Mouse (Mus musculus) midbrain, embryonic 15.5 days (tissue): ENCODE measurements around the gene Senp7. TPM values are rescaled to one million over a fixed set of nuclear protein-coding genes. Genes with fewer than 3 reads are reported as not detected.
"Not testable (repeated sequence)": the region's sequence is repeated elsewhere in the genome, so short reads cannot be mapped to it uniquely, and the experiment has no call there.

Experiments
- ATAC-seq: fragments of 200-750 bp; cut with Nextera tagmentation; replicated peaks from 2 replicates; pipeline ENCODE4 v1.8.0; 2017; ENCODE audit warnings: moderate TSS enrichment
- H3K27ac ChIP-seq: fragments of 300-500 bp; sonication (generic); 2 replicates; pipeline ENCODE4 v1.5.1; 2015; ENCODE audit warnings: mild to moderate bottlenecking, inconsistent platforms
- H3K27me3 ChIP-seq: fragments of 300-500 bp; sonication (generic); replicated peaks from 2 replicates; pipeline ENCODE4 v1.6.1; 2015; ENCODE audit warnings: inconsistent platforms
- H3K36me3 ChIP-seq: fragments of 300-500 bp; sonication (generic); replicated peaks from 2 replicates; pipeline ENCODE4 v1.6.1; 2015; ENCODE audit warnings: inconsistent platforms
- H3K4me1 ChIP-seq: fragments of 300-500 bp; sonication (generic); 2 replicates; pipeline ENCODE4 v1.6.1; 2015; ENCODE audit warnings: inconsistent platforms
- H3K4me2 ChIP-seq: fragments of 300-500 bp; sonication (generic); 2 replicates; pipeline ENCODE4 v1.6.1; 2015; ENCODE audit warnings: inconsistent platforms, mild to moderate bottlenecking, moderate library complexity
- H3K4me3 ChIP-seq: fragments of 300-500 bp; sonication (generic); 2 replicates; pipeline ENCODE4 v1.5.1; 2015; ENCODE audit warnings: mild to moderate bottlenecking, inconsistent platforms
- H3K9ac ChIP-seq: fragments of 300-500 bp; sonication (generic); 2 replicates; pipeline ENCODE4 v1.6.1; 2015; ENCODE audit warnings: mild to moderate bottlenecking, inconsistent platforms
- H3K9me3 ChIP-seq: fragments of 300-500 bp; sonication (generic); 2 replicates; pipeline ENCODE4 v1.6.1; 2016; ENCODE audit warnings: inconsistent platforms
- WGBS: fragments of 180-500 bp; shearing (Covaris S2); methylation state at CpG from one replicate; pipeline ENCODE4 v1.1.7; 2015; ENCODE audit warnings: mixed read lengths; 5-methylcytosine and 5-hydroxymethylcytosine counted together
- polyA plus RNA-seq: library from polyadenylated mRNA; unstranded; fragments of >200 nt; fragmentation: Nextera tagmentation; extraction: Ambion mirVana; gene quantifications from 2 replicates; pipeline ENCODE4 v1.2.1, GENCODE M21; 2015

The Senp7 gene
- polyA plus RNA-seq, 1 experiment from 2014 or later = 59.3 TPM

DNA sequence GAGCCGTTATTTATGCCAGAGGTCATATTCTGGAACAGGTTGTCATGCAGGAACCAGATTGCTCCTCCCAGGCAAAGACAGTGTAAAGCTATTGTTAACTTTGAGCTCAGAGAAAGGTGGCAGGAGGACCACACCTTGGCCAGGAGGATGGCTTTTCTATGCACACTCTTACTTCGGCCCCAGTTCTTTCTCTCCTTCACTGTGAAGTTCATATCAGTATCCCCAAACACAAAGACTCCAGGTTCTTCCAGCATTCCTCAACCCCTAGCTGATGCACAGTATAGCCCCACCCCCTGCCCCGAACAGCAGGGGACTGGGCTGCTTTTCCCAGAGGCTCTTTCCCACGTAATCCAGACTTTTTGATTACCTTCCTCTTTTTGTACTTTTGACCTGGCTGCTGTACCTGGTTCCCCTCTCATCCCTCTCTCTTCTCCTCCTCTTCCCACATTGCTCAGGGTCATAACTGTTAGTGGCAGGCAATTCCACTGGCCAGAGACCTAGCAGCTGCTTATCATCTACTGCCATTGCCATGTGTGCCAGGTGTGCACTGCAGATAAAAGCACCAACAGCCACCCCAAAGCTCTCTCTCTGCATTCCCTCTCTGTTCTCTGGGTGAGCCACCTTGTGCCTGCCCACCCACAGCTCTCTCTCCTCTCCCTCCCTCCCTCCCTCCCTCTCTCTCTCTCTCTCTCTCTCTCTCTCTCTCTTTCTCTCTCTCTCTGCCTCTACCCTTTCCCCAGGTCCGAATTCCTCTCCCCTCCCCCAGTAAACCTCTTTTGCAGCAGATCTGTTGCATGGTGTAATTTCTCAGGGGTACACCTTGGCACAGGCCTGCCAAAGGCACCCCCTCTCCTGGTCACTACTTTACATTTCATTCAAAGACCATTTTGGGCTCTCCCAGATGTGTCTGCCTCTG, 23.4 kb downstream of the Senp7 start:
- Histone ChIP-seq H3K4me1 (peaks cover 5% of the 10 kb centered on the region), H3K4me2 (no peak overlapping the region), H3K4me3 (no peak overlapping the region), H3K9ac (no peak overlapping the region), H3K36me3 (no peaks in the 10 kb centered on the region), H3K27me3 (no peaks in the 10 kb centered on the region), H3K9me3 (no peaks in the 10 kb centered on the region), H3K27ac (no peak overlapping the region)
- ATAC-seq = no peak
- 53% methylated on average over 5 of the region's 5 CpGs for WGBS

DNA sequence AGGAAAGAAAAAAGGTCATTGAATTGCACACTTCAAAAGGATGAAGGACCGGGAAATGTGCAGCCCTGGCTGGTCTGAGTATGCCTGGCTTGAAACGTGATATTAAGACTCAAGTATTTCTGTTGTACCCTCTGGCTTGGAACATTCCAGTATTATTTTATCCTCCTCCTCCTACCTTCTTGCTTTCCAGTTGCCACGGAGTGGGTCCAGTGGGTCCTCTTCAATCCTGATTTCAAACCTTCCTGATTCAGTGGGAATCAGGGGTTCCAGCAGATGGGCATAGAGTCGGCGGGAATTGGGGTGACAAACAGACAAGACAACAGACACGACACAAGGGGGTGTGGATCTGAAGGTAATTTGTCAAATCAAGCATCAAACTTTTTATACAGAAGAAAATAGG, 24.4 kb downstream of the Senp7 start:
- Histone ChIP-seq H3K4me2 (no peak overlapping the region), H3K9me3 (no peaks in the 10 kb centered on the region), H3K27ac (no peak overlapping the region), H3K4me1 (peaks cover 12% of the 10 kb centered on the region), H3K27me3 (no peaks in the 10 kb centered on the region), H3K9ac (no peak overlapping the region), H3K36me3 (no peaks in the 10 kb centered on the region), H3K4me3 (no peak overlapping the region)
- WGBS = 82% methylated on average over 6 of the region's 6 CpGs
- no peak for ATAC-seq

DNA sequence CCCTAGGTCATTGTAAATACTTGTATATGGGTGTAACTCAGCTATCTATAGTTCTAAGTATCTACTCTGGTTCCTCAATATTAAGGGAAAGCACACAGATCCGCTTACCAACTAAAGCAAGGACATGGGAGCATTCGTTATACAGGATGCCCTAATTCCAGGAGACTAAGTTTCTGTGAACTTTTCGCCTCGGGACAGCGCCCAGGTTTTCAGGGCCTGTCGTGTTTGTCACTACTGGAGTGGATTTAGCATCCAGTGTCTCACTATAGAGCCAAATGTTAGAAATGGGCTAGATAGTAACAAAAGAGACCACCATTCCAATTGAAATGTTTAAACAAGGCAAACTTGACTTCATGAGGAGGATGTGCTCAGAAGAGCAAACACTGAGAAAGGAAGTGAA, 25.0 kb downstream of the Senp7 start:
- ATAC-seq, H3K27ac ChIP-seq, H3K27me3 ChIP-seq, H3K4me2 ChIP-seq, H3K4me3 ChIP-seq, H3K36me3 ChIP-seq, H3K9ac ChIP-seq, H3K9me3 ChIP-seq: not testable (repeated sequence)
- WGBS = 94% methylated on average over 6 of the region's 6 CpGs
- peaks cover 12% of the 10 kb centered on the region for H3K4me1 ChIP-seq

DNA sequence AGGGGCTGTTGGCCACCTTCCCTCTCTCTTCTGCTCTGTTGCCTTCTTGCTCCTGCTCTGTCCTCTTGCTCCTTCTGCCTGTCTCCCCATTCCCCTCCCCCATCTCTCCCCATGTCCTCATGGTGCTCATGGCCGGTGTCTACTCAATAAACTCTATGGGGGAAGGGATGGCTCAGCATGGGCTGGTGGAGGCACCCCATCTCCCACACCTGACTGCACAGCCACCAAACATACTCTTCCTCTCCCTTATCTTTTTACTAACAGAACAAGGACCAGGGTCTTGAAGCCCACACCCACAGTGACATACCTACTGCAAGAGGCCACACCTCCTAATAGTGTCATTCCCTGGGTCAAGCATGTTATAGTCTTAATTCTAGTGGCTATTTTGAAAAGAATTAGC, 26.0 kb downstream of the Senp7 start:
- Histone ChIP-seq H3K9me3 (no peaks in the 10 kb centered on the region), H3K4me3 (no peak overlapping the region), H3K9ac (no peak overlapping the region), H3K4me1 (peaks cover 12% of the 10 kb centered on the region), H3K4me2 (no peak overlapping the region), H3K27me3 (no peaks in the 10 kb centered on the region), H3K36me3 (no peaks in the 10 kb centered on the region), H3K27ac (no peak overlapping the region)
- peak; percentile 12; the same call in 1 of the 2 replicates for ATAC-seq
- 87% methylated on average over 1 of the region's 1 CpGs for WGBS

DNA sequence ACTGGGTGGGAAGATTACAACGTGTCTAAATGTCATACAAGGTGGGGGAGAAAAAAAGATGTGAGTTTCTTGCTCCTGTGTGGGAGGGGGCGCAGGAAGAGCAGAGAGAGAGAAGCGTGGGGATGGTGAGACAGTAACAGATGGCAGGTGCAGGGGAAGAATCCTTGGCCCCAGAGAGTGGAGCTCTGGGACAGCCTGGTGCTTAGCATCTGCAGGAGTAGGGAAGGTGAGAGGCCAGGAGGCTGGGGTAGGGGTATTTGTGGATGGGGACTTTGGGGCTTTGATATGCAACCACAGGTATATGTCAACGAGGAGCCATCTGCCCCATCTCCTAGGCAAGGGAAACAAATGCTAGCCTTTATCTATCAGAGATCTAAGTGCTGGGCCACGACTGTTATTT, 26.4 kb downstream of the Senp7 start:
- peaks cover 12% of the 10 kb centered on the region for H3K4me1 ChIP-seq
- H3K9me3 ChIP-seq = no peaks in the 10 kb centered on the region
- peak overlapping the region; percentile 100 for H3K27ac ChIP-seq
- H3K4me2 ChIP-seq = peak overlapping the region; percentile 59; the same call in 1 of the 2 replicates
- WGBS = 79% methylated on average over 5 of the region's 5 CpGs
- ATAC-seq = peak; percentile 38
- no peak overlapping the region for H3K9ac ChIP-seq
- H3K4me3 ChIP-seq = peak overlapping the region; percentile 75; the same call in 1 of the 2 replicates
- H3K36me3 ChIP-seq = no peaks in the 10 kb centered on the region
- H3K27me3 ChIP-seq = no peaks in the 10 kb centered on the region

DNA sequence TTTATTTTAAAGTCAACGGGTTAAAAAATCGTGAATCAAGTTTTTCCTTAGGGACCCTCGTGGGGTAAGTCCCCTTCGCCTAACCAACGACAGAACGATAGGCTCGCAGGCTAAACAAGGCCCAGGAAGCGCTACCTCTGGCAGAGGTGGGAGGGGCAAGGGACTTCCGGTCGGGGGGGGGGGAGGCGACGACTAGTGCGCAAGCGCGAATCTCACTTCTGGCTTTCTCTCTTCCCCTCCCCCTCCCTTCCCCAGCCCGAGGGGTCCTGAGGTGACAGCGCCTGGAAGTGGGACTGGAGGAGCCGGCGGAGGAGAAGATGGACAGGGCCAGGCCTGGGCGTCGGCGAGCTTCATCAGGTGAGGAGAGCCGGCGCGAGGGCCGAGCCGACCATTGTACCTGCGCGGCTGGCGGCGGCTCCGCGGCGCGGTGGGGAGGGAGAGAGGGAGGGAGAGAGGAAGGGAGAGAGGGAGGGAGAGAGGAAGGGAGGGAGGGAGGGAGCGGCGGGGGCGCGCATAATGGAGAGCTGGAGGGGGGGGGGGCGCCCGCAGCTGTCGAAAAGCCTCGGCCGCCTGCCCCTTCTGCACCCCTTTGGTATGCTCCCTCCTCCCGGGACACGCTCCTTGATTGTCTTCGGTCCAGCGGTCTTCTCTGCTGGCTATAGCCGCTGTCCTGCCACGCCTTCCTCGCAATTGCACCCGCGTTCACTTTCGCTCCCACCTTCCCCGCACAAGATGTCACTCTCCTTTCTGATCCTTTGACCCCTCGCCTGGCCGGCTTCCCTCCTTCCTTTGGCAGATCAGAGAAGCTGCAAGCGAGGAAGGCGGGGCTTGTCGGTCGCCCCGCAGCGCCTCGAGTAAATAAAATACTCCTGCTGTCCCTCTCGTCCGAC, 27.3 kb downstream of the Senp7 start:
- no peaks in the 10 kb centered on the region for H3K9me3 ChIP-seq
- no peaks in the 10 kb centered on the region for H3K27me3 ChIP-seq
- peak; percentile 94 for ATAC-seq
- H3K9ac ChIP-seq = peak overlapping the region; percentile 71
- WGBS = 1% methylated on average over 40 of the region's 66 CpGs
- peak overlapping the region; percentile 75 for H3K4me3 ChIP-seq
- peak overlapping the region; percentile 100 for H3K27ac ChIP-seq
- peaks cover 12% of the 10 kb centered on the region for H3K4me1 ChIP-seq
- peak overlapping the region; percentile 59 for H3K4me2 ChIP-seq
- H3K36me3 ChIP-seq = no peaks in the 10 kb centered on the region

DNA sequence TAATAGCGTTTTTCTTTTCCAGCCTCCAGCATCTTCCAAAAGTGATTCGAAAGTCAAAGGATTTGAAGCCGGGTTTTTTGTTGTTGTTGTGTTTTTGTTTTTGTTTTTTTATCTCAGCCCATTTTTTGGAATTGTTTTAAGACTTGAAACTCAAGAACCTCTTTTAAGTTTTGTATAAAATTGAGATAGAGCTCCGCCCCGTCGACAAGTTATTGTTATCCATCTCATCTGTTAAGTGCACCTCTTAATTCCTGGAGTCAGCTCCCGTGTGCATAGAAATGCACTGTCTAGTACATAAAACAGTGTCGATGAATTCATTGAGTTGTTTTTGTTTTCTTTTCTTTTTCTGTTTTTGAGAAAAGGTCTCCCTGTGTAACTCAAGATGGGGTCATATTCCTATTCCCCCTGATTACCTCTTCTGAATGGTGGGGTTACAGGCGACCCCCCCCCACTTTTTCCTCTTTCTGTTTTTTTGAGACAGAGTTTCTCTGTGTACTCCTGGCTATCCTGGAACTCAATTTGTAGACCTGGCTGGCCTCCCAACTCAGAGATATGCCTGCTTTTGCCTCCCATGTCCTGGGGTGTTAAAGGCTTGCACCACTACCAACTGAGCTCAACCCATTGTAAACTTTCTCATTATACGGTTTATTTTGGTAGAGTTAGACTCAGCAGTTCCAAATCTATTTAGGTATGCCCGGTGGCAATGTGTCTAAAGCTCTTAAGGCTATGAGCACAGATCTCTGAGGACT, 28.2 kb downstream of the Senp7 start:
- Histone ChIP-seq H3K36me3 (no peaks in the 10 kb centered on the region), H3K27me3 (no peaks in the 10 kb centered on the region), H3K9ac (peak overlapping the region; percentile 71), H3K4me1 (peaks cover 12% of the 10 kb centered on the region), H3K4me2 (peak overlapping the region; percentile 59), H3K9me3 (no peaks in the 10 kb centered on the region), H3K4me3 (peak overlapping the region; percentile 75), H3K27ac (peak overlapping the region; percentile 100)
- WGBS = 6% methylated on average over 11 of the region's 11 CpGs
- no peak; the same call in 1 of the 2 replicates for ATAC-seq

DNA sequence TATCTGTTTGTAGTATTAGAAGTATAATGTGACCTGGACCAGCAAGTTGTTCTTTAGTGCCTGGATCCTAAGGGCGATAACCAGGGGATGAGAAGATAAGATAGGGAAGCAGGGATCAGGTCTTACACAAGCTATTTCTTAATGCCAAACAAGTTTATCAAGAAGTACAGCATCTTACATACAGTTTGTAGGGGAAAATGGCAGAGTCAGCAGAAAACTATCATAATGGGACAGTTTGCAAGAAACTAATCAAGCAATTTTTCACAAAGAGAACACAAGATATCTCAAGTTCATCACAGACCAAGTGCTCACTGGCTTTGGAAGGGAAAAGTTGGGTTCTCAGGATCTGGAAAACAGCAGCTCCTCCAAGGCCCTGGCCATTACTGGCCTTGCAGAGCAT, 31.3 kb downstream of the Senp7 start:
- H3K4me3 ChIP-seq = no peak overlapping the region
- no peak for ATAC-seq
- H3K27ac ChIP-seq = no peak overlapping the region
- H3K4me2 ChIP-seq = no peak overlapping the region
- H3K9ac ChIP-seq = no peak overlapping the region
- 97% methylated on average over 1 of the region's 1 CpGs for WGBS
- H3K36me3 ChIP-seq = no peaks in the 10 kb centered on the region
- no peaks in the 10 kb centered on the region for H3K9me3 ChIP-seq
- H3K27me3 ChIP-seq = no peaks in the 10 kb centered on the region
- peaks cover 12% of the 10 kb centered on the region for H3K4me1 ChIP-seq

DNA sequence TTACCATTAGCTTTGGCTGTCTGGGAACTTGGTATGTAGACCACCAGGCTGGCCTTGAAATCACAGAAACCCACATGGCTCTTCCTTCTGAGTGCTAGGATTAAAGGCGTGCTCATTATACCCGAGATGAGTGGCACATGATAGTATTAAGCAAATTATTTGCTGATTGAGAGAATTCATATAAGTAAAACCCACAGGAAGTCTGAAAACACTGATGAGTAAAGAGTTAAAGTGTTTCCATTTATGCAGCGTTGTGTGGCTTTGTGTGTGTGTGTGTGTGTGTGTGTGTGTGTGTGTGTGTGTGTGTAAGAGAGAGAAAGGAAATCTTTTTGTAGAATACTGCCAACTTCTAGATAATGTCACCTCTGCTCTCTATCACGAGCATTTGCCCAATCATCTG, 33.6 kb downstream of the Senp7 start:
- no peak for ATAC-seq
- WGBS = 83% methylated on average over 4 of the region's 4 CpGs
- H3K27me3 ChIP-seq = no peaks in the 10 kb centered on the region
- no peak overlapping the region for H3K4me2 ChIP-seq
- H3K36me3 ChIP-seq = no peaks in the 10 kb centered on the region
- no peak overlapping the region for H3K4me3 ChIP-seq
- no peaks in the 10 kb centered on the region for H3K9me3 ChIP-seq
- H3K9ac ChIP-seq = no peak overlapping the region
- peaks cover 6% of the 10 kb centered on the region for H3K4me1 ChIP-seq
- no peak overlapping the region for H3K27ac ChIP-seq

DNA sequence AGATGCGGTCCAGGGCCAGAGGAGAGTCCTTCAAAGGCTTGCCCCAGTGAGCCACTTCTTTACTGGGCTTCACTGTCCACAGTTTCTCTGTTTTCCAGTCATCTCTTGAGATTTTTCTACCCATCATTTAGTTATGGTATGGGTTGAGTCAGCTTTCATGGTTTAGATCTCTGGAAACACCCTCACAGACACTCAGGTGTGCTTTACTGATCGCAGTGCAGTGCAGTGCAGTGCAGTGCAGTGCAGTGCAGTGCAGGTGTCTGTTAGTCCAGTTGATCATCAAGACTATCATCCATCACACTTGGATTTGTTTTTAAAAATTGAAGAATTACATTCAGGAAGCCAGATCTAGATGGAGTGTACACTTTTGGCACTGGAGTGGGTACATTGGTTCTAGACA, 38.2 kb downstream of the Senp7 start:
- 95% methylated on average over 2 of the region's 2 CpGs for WGBS
- Histone ChIP-seq H3K9ac (no peak overlapping the region), H3K27ac (no peak overlapping the region), H3K4me1 (no peaks in the 10 kb centered on the region), H3K9me3 (no peaks in the 10 kb centered on the region), H3K4me3 (no peak overlapping the region), H3K36me3 (0 out of 2 replicates have a peak, but pooled peaks cover 3% of the 10 kb centered on the region), H3K27me3 (no peaks in the 10 kb centered on the region), H3K4me2 (no peak overlapping the region)
- no peak for ATAC-seq

DNA sequence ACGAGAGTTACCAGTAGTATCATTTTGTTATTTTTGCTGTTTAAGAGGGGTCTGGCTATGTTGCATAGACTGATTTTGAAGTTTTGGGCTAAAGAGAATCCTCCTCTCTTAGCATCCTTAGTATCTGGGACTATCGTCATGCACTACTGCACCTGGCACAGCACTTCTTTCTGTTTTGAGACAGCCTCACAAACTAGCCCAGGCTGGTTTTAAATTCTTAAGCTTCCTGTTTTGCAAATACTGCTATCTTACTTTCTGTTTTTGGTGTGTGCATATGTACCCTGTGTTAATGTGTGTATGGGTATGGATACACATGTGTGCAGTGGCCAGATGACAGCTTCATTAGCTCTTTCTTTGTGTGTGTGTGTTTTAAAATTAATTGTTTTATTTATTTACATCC, 42.2 kb downstream of the Senp7 start:
- ATAC-seq = no peak

More for the DNA sequence above, 42.2 kb downstream of the Senp7 start:
- WGBS = 87% methylated on average over 2 of the region's 2 CpGs
- Histone ChIP-seq H3K27me3 (no peaks in the 10 kb centered on the region), H3K4me3 (no peak overlapping the region), H3K9me3 (no peaks in the 10 kb centered on the region), H3K36me3 (0 out of 2 replicates have a peak, but pooled peaks cover 5% of the 10 kb centered on the region), H3K4me1 (no peaks in the 10 kb centered on the region), H3K9ac (no peak overlapping the region), H3K27ac (no peak overlapping the region), H3K4me2 (no peak overlapping the region)
